Mouse (Mus musculus) kidney, embryonic 15.5 days (tissue): ENCODE measurements around the gene Narfl. TPM values are rescaled to one million over a fixed set of nuclear protein-coding genes. Genes with fewer than 3 reads are reported as not detected.

Experiments used
- microRNA-seq: library from miRNA; unstranded; fragments of <30 nt; microRNA quantifications from one replicate; pipeline ENCODE4, GENCODE M21; 2016
- polyA plus RNA-seq: library from polyadenylated mRNA; unstranded; fragments of >200 nt; fragmentation: Nextera tagmentation; extraction: Ambion mirVana; gene quantifications from 2 replicates; pipeline ENCODE4 v1.2.1, GENCODE M21; 2015

Gene Narfl
- polyA plus RNA-seq, 1 experiment from 2014 or later: 30.6 TPM

Small RNA genes within 50 kb of the gene (microRNA-seq; reads per million reads assigned to microRNA genes)
- gene Gm25083 (not detected), gene Mir3082 (not detected), gene Mir6966 (not detected)

Other genes starting within 250 kb of the Narfl start
- 5.1 and 5.9 TPM in 2 replicates for gene Sox8, start 203.1 kb upstream of the Narfl start, polyA plus RNA-seq
- 30.9 and 32.1 TPM in 2 replicates for gene Lmf1, start 194.7 kb upstream of the Narfl start, polyA plus RNA-seq
- gene Gng13, start 56.6 kb upstream of the Narfl start, polyA plus RNA-seq: 0.99 and 1.1 TPM in 2 replicates
- gene Chtf18, start 46.4 kb upstream of the Narfl start, polyA plus RNA-seq: 31.0 and 38.4 TPM in 2 replicates
- 19.3 and 20.7 TPM in 2 replicates for gene Rpusd1, start 46.1 kb upstream of the Narfl start, polyA plus RNA-seq
- 0.08 TPM in 1 of 2 replicates, not detected in the other for gene Mslnl, start 37.7 kb upstream of the Narfl start, polyA plus RNA-seq
- gene Msln, start 19.4 kb upstream of the Narfl start, polyA plus RNA-seq: 5.6 and 6.3 TPM in 2 replicates
- 63.0 and 74.8 TPM in 2 replicates for gene Haghl, start 11.9 kb downstream of the Narfl start, polyA plus RNA-seq
- 0.23 and 0.29 TPM in 2 replicates for gene Ccdc78, start 12.8 kb downstream of the Narfl start, polyA plus RNA-seq
- gene Fam173a, start 19.1 kb downstream of the Narfl start, polyA plus RNA-seq: 91.7 and 101 TPM in 2 replicates
- gene AC134908.4, start 21.9 kb downstream of the Narfl start, polyA plus RNA-seq: not detected in 2 replicates
- gene Metrn, start 23.4 kb downstream of the Narfl start, polyA plus RNA-seq: 53.5 and 58.5 TPM in 2 replicates
- gene Fbxl16, start 35.3 kb downstream of the Narfl start, polyA plus RNA-seq: 1.5 and 2.2 TPM in 2 replicates
- 28.1 and 31.8 TPM in 2 replicates for gene Wdr24, start 49.9 kb downstream of the Narfl start, polyA plus RNA-seq
- gene Jmjd8, start 55.1 kb downstream of the Narfl start, polyA plus RNA-seq: 56.2 and 61.4 TPM in 2 replicates
- gene Stub1, start 59.6 kb downstream of the Narfl start, polyA plus RNA-seq: 336 and 362 TPM in 2 replicates
- gene Rhbdl1, start 63.5 kb downstream of the Narfl start, polyA plus RNA-seq: 2.8 and 3.8 TPM in 2 replicates
- gene Gm20683, start 68.0 kb downstream of the Narfl start, polyA plus RNA-seq: 1.8 and 3.0 TPM in 2 replicates
- 26.8 and 29.0 TPM in 2 replicates for gene Rhot2, start 71.1 kb downstream of the Narfl start, polyA plus RNA-seq
- gene Wdr90, start 87.7 kb downstream of the Narfl start, polyA plus RNA-seq: 31.2 and 35.6 TPM in 2 replicates
- gene Mcrip2, start 95.0 kb downstream of the Narfl start, polyA plus RNA-seq: 54.9 and 55.1 TPM in 2 replicates
- gene Mettl26, start 101.3 kb downstream of the Narfl start, polyA plus RNA-seq: 78.7 and 81.5 TPM in 2 replicates
- 0.49 and 0.56 TPM in 2 replicates for gene Wfikkn1, start 107.1 kb downstream of the Narfl start, polyA plus RNA-seq
- 27.8 and 30.9 TPM in 2 replicates for gene Rab40c, start 146.0 kb downstream of the Narfl start, polyA plus RNA-seq
- gene Pigq, start 171.2 kb downstream of the Narfl start, polyA plus RNA-seq: 72.2 and 76.4 TPM in 2 replicates
- 1.5 TPM in 2 replicates for gene Nhlrc4, start 171.2 kb downstream of the Narfl start, polyA plus RNA-seq
- 5.4 and 5.7 TPM in 2 replicates for gene A930017K11Rik, start 178.8 kb downstream of the Narfl start, polyA plus RNA-seq
- gene Capn15, start 212.0 kb downstream of the Narfl start, polyA plus RNA-seq: 22.7 and 31.6 TPM in 2 replicates